Mouse (Mus musculus): Measurements from ENCODE around the gene Fras1.

Fras1 gene

DNA sequence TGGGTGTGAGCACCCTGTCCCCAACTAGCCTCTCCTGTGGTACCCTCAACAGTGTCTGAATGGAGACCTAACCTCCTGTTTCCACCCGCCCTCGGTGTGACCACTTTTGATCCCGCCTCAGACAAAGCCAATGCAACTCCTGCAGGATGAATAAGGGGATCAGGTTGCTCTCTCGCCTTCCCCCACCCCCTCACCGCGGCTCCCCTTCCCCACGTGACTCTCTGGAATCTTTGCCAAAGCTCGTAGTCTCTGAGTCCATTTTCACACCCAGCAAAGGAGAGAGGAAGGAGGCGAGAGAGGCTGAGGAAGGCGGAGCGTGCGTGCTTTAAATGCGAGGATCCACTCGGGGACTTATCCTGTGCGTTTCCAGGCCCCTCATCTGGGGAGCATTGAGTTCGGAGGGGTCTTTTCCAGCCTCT lies at the start of gene Fras1:
TSS of gene Fras1 (plus strand) at position 389 of the 419 bp plus-strand sequence.
- in situ Hi-C loops (cut with MboI, MseI) = no loop called here

DNA sequence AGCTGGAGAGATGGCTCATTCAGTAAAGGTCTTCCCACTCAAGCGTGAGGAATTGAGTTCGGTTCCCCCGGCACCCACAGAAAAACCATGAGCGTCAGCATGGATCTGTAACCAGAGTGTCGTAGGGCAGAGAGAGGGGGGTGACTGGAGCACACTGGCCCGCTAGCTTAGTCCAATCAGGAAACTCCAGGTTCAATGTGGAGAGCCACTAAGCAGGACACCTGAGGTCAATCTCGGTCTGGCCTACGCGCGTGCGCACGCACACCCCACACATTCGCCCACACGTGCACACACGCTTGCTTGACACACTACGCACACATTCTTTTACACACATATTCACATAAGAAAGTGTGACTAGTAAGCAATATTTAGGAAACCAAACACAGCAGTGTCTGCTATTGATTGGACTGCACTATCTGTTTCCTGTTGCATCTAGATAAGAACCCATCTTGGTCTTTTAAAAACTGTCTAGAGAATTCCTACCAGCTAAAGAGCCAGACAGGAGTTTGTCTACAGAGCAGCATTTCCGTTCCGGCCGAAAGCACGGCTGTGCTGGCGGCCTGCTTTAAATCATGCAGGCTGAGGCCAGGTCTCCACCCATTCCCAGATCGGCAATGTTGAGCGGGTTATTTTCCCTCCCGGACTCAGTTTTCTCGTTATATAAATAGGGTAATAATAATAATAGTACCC lies 42.6 kb upstream of the Fras1 start:
- in situ Hi-C loops (cut with MboI, MseI) = no loop called here

DNA sequence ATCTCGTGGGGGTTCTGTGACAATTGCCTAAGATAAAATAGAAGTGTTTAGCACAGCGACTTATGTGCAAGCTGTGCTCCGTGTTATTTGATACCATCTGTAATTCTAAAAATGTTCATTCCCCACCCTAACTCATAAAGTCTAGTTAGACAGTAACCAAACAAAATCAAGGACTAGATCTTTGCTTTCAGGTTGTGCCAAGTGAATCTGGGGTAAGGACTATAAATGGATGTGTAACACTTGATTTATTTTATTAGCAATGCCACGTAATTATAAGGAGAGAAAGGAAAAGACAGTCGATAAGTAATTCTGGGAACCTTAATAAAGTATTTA lies 42.1 kb upstream of the Fras1 start:
- in situ Hi-C loops (cut with MboI, MseI) = no loop called here

DNA sequence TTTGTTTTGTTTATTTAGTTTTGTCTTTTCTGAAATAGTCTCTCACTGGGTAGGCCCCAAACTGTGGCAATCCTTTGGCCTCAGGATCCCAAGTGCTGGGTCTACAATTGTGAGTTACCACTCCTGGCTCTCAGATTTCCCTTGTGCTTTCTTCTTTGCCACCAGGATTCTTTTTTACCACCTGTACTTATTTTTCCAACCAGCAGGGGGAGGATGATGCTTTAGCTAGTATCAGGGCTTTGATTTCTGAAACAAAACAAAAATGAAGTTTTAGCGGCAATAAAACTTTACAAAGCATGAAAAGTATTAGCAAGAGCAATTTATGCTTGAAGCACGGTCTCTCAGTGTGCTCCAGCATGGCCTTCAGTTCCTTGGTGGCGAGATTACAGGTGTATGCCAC lies 39.8 kb upstream of the Fras1 start:
- in situ Hi-C loops (cut with MboI, MseI) = no loop called here

DNA sequence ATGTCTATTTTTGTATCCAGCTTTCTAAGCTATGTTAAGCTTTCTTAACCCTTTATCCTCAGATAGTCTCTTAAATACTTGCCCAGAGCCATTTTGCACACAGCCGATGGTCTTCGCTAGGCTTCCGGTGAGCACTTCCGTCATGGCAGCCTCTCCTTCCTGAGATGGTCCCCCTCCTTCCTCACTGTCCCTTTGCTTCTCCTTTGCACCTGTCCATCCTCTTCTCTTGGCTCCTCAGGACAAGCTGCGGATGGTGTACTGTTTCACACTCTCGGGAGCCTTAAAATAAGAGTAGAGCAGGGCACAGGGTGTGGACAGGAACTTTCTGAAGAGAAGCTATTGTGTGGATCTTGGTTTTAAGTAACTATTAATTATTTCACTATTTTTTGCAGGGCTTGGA lies 33.2 kb upstream of the Fras1 start:
- in situ Hi-C loops (cut with MboI, MseI) = no loop called here

DNA sequence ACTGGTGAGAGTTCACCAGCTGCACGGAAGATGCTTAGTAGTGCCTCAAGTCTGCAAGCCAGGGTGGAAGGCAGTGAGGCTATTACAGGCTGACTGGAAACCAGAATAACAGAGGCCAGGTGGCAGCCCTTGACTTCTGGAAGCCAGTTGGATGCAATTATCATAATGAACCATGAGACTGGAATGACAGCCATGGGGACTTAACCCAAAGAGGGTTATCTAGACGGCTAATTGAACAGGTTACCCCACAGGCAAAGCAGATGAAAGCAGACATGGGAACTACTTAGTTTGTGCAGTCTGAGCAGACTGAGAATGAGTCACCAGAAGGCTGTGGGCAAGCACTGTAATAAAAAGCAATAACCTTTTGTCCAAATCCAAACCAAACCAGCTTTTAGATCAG lies 28.8 kb upstream of the Fras1 start:
- in situ Hi-C loops (cut with MboI, MseI) = loop anchor here (5.0 kb wide), 2 partner anchors 52 to 612 kb away; no protein-coding TSS in a partner anchor

DNA sequence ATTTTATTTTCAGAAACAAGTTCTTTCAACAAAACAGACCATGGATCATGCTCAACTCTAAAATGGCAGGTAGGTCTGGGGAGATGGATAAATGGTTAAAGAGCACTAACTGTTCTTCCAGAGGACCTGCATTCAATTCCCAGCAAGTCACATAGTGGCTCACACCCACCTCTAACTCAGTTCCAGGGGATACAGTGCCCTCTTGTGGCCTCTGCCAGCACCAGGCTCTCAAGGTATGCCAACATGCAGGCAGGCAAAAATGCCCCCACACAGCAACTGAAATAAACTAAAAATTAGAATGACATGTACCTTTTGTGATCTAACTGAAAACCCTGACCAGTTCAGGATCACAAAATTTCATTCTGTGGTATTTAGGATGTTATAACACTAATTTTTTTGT lies 21.8 kb upstream of the Fras1 start:
- in situ Hi-C loops (cut with MboI, MseI) = no loop called here

DNA sequence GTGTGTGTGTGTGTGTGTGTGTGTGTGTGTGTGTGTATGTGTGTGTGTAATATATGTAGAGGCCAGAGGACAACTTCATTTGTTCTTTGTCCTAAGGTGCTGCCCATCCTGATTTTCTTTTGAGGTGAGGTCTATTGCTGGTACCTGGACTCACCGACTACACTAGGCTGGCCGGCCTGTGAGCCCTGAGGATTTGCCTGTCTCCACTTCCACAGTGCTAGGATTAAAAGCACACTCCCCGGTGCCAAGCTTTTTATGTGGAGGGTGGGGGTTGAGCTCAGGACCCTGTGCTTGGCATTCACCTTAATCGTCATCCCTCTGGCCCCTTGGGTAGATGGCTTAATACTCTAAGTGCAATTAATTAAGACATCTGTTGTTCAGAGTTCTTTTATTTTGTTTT lies 9.8 kb upstream of the Fras1 start:
- in situ Hi-C loops (cut with MboI, MseI) = loop anchor here in 1 of 2 experiments (10.0 kb wide), 1 partner anchor 1761 kb away; no protein-coding TSS in a partner anchor

DNA sequence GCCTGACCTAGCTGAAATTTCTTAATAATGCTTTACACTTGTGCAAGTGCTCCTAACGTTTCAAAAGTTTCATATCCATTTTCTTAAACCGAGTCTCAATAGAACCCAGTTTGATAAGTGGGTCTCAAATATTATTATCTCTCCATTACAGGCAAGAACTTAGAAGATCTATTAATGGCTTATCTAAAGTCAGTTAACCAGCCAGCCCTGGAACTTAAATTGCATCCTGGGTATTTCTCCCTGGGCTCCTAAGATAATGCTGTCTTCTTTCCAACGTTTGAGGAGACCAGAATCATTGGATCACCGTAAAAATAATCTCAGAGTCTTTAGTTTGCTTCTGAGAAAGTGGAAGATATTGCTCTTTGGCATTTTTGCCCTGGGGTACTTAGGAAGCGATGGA lies 8.2 kb upstream of the Fras1 start:
- in situ Hi-C loops (cut with MboI, MseI) = loop anchor here in 1 of 2 experiments (10.0 kb wide), 1 partner anchor 1759 kb away; no protein-coding TSS in a partner anchor

DNA sequence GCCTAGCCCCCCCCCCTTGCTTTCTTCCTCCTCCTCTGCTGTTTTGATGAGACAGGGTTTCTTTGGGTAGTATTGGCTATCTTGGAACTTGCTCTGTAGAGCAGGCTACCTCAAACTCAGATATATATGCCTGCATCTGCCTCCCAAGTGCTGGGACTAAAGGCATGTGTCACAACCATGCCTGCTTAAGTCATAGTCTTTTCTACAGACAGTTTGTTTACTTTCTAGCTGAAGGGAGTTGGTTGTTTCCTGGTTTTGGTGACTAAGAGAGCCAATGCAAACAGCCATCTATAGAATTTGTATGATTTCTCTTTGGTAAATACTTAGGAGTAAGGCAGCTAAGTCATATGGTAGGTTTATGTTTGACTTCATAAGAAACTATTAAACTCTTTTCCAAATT lies 6.5 kb upstream of the Fras1 start:
- in situ Hi-C loops (cut with MboI, MseI) = loop anchor here in 1 of 2 experiments (10.0 kb wide), 1 partner anchor 1758 kb away; no protein-coding TSS in a partner anchor

DNA sequence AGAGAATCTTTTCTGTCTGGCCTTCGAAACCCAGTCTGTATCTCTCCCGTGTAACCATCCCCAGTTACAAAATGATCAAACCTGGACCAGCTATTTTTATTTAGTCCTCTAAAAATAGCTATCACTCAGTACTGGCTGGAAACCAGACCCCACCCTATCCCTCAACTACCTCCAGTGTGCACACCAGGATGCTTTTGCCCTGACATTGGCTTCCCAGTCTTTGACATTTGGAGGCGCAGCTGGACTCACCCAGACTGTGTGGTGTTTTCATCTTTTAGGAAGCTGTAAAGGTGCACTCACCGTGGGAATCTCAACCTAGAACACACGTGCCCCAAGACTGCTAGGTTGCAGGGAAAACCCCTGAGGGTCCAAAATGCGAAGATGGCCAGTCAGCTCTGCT lies 649 bp upstream of the Fras1 start:
- in situ Hi-C loops (cut with MboI, MseI) = no loop called here

DNA sequence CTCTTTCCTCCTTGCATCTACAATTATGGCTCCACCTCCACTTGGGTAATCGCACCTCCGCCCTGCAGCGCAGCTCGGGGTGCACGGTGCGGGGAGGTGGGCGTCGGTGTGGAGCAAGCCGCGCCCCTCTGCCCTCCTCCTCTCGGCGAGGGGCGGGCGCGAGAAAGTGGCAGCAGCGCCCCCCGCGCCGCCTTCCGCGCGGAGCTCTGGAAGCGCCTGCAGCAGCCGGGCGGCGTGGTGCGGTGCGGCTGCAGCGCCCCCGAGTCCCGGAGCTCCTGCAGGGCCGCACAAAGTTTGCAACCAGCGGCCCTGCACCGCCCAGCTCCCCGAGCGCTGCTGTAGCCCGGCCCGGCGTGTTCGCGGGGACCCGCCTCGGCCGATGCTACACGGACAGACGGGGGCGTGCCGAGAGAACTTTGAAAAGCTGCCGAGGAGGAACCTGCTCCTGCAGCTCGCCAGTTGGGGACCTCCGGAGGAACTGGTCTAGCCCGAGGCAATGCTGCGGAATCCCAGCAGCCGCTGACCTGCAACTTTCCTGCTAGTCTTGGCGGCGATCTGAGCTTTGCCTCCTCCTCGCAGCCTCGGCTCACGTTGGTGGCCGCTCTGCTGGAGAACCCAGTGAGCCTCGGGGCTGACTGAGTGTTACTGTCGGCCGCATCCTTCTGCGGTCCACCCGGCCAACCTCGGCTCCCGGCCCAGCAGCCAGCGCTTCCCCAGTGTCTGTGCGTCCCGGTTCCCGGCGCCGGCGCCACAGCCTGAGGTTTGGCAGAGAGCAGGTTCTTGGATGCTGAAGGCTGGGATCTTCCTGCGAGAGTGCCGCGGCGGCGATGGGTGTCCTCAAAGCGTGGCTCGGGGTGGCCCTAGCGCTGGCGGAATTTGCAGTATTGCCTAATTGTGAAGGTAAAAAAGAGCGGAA lies 489 bp downstream of the Fras1 start:
- in situ Hi-C loops (cut with MboI, MseI) = no loop called here

DNA sequence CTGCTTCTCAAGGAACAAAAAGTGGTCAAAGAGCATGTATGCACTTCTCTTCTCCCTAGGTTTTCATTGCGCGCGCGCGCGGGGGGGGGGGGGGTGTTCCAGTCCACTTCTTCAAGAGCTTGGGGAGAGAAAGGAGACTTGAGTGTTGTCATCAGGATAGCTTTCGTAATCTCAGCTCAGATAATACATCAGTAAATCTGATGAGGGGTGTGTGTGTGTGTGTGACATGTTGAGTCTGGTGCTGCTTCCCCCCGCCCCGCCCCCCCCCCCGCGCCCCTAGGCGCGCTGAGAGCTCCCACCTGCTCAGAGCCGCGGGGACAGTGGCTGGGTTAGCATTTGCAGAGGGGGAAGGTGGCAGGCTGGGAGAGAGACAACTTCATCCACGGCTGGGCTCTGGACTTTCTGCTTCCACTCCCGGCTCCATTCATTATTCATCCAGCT lies 1.7 kb downstream of the Fras1 start:
- in situ Hi-C loops (cut with MboI, MseI) = no loop called here

DNA sequence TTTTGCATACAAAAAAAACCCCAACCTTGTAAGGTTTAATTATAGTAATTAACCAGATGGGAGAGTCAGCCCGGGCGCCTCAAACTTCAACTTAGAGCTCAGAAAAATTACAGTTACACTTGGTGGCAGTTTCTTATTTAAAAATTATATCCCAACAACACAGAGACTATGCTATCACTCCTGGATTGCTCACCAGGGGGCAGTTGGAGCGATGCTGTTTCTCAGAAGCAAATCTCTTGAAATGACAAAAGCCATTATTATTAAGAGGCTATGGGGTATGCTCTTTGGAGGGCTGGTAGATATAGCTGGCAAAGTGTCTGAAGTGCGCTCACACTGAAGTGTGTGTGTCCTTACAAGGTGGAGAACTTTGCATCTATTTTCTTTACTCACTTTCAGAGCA lies 2.5 kb downstream of the Fras1 start:
- in situ Hi-C loops (cut with MboI, MseI) = no loop called here

DNA sequence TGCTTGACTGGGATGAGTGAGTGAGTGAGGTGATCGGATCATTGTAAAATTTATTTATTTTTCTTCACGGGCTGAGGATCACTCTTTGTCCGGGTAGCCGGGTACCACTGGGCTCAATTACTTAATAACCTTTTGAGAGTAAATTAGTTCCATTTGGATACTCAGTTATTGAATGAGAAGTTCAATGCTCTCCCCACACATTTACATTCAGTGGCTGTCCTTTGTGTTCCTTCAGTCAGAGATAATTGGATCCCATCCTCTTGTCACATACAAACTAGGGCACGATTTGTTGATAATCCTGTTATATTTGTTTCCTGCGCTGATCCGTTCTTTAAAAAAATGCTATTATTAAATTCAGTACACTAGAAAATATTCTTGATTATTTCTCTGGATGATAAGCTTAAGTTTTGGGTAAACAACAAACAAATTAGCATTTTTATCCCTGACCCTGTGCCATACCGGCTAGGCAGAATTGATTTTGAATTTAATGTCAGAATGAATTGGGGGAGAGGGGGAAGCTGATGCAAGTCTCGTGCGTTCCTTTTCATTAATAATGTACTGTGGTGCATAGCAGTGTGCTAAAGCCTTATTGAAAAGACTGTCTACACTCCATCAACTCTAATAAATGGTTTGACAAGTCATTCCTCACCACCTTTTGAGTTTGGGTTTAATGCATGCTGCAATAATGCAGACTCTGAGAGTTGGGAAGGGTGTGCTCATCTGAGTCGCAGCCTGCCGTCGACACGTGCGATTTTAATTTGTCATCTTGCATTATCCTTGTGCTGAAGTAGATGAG lies 12.6 kb downstream of the Fras1 start:
- in situ Hi-C loops (cut with MboI, MseI) = no loop called here

DNA sequence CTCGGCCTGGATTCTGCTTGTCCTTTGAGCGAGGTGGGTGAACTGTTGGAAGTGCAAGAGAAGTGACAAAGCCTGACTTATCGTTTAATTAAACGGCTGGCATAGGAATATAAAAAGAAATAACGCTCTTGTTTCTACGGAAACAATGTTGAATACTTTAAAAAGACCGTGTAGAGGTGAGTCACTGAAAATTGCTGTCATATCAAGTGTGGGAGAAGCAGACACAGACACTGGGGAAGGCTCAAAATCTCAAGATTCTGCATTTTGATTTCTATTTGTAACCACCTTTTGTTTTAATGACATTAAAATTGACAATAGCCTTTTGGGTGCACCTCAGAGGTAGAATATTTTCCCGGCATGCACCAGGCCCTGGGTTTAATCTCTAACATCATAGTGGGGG lies 14.6 kb downstream of the Fras1 start:
- in situ Hi-C loops (cut with MboI, MseI) = no loop called here

DNA sequence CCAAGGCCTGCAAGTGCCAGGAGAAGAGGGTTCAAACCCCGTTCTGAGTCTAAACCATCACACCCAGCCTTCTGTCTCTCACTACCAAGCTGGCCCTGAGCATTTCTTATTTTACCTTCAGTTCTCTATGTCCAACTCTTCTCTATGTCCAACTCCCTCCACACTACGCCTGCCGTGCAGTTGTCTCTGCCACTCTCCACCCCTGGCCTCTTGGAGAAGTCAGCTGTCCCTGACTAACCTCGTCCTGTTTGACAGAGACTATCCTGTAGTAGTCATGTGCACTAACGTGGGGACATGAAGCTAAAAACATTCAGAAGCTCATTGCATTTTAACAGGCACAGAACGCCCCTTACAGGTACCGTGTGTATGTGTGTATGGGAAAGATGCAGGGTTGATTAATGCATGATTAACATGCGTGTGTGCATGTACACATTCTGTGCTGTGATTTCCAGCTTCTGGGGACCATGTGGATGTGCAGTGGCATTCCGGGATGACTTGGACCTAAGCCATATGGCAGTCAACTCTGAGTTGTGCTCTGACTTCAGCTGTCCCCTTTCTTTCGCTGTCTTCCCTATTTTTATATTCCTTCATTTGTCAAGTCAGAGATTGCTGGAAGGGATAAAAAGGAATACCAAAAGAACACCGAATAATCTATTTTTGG lies 16.3 kb downstream of the Fras1 start:
- in situ Hi-C loops (cut with MboI, MseI) = no loop called here

DNA sequence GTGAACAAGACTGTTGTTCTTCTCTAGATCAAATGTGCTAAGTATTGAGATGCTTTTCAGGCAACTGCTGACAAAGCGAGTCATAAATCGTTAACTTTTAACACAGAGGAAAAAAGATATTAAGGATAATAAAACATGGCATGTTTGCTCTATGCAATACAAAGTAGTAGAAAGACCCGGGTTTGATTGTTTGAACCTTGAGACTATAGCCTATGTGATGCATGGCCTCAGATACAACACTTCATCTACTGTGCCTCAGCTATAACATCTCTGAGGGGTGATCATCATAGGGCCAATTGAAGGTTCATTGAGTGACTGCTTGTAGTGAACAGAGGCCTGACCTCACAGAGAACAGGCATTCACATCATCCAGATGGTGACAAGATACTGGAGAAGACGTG lies 17.3 kb downstream of the Fras1 start:
- in situ Hi-C loops (cut with MboI, MseI) = no loop called here

DNA sequence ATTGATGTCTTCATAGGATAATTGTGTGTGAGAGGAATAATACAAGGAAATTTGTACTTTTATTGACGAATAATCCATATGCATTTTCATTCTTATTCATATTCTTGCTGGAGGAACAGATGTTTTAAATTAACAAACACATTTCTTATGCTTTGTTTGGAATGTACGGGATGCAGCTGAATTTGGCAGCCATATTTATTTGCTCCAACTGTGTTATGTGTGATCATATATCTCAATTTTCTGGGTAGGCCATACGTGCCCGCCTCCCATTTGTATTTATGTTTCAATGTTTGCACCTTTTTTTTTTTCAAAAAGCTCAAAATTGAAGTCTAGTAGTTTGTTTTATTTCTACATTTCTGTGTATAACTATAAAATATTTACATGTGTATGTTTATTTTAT lies 21.2 kb downstream of the Fras1 start:
- in situ Hi-C loops (cut with MboI, MseI) = loop anchor here in 1 of 2 experiments (5.0 kb wide), 1 partner anchor 48 kb away; no protein-coding TSS in a partner anchor

DNA sequence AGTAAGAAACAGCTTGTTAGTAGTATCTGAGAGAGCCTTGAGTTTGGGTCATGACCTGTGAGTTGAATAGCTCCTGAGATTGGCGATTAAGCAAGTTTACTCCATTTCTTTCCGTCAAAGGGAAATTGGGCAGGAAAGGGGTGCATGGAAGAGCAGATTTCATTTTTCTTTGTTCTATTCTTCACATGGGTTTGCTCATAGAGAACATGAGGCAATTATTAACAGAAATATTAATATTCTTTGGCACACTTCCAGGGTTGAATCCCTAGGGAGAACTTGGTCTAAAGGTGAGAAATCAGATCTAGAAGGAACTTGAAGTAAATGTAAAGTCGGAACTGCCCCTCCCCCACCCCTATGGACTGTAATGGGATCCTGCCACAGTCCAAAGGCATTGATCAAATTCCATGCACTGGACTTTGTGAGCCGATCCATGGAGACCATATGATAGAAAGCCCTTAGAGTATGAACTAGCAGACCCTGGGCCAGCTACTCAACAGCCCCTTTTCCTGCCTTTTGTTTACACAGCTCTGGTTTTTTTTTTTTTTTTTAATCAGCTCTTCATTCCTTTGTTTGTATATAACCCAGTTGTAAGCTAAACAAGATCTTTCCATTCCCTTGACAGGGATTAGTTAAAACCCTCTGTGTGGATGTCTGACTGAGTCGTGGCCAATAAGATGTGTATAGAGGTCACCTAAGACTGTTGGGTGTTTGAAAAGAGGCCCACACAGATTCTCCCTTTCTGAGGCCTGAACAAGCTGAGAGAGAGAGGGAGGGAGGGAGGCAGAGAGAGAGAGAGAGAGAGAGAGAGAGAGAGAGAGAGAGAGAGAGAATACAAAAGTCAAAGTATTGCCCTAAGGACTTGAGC lies 22.3 kb downstream of the Fras1 start:
- in situ Hi-C loops (cut with MboI, MseI) = loop anchor here in 1 of 2 experiments (5.0 kb wide), 1 partner anchor 49 kb away; no protein-coding TSS in a partner anchor

Data from T-helper 17 cell (primary cell).